Mouse (Mus musculus) megakaryocyte, embryonic 14.5 days (primary cell): Measurements from ENCODE around the gene Bhlha9.

ENCODE experiments used
- FLI1 ChIP-seq: IDR thresholded peaks from 2 replicates; pipeline ENCODE4 v1.6.1; 2012; ENCODE audit warnings: low read length, inconsistent platforms, mixed read lengths
- GATA1 ChIP-seq: IDR thresholded peaks from 3 replicates; pipeline ENCODE4 v1.6.1; 2012; ENCODE audit warnings: mixed read lengths, low read length, inconsistent platforms, borderline replicate concordance

- TF ChIP-seq GATA1 (no peak), FLI1 (no peak)
Measured at GRCm38 (mm10) chr11:76717000-76717399, 44.7 kb downstream of the Bhlha9 start.
